Mouse (Mus musculus) liver, embryonic 13.5 days (tissue): ENCODE data around the gene Ift27. TPM values are rescaled to one million over a fixed set of nuclear protein-coding genes. Genes with fewer than 3 reads are reported as not detected.

Experiments used
- ATAC-seq: fragments of 200-750 bp; cut with Nextera tagmentation; 2 replicates; pipeline ENCODE4 v1.8.0; 2017; ENCODE audit warnings: low read depth, mild to moderate bottlenecking, moderate number of reproducible peaks, moderate library complexity
- DNase-seq: peaks from one replicate; pipeline ENCODE4 v3.0.0; 2022
- H3K27ac ChIP-seq: fragments of 300-500 bp; sonication (generic); 2 replicates; pipeline ENCODE4 v1.5.1; 2015; ENCODE audit warnings: moderate library complexity, mild to moderate bottlenecking, inconsistent platforms
- H3K27me3 ChIP-seq: fragments of 300-500 bp; sonication (generic); 2 replicates; pipeline ENCODE4 v1.6.1; 2015; ENCODE audit warnings: mild to moderate bottlenecking, inconsistent platforms
- H3K36me3 ChIP-seq: fragments of 300-500 bp; sonication (generic); 2 replicates; pipeline ENCODE4 v1.6.1; 2015; ENCODE audit warnings: mild to moderate bottlenecking, inconsistent platforms
- H3K4me1 ChIP-seq: fragments of 300-500 bp; sonication (generic); replicated peaks from 2 replicates; pipeline ENCODE4 v1.6.1; 2015; ENCODE audit warnings: inconsistent platforms
- H3K4me2 ChIP-seq: fragments of 300-500 bp; sonication (generic); 2 replicates; pipeline ENCODE4 v1.6.1; 2015; ENCODE audit warnings: inconsistent platforms, mild to moderate bottlenecking, moderate library complexity
- H3K4me3 ChIP-seq: fragments of 300-500 bp; sonication (generic); replicated peaks from 2 replicates; pipeline ENCODE4 v1.5.1; 2015; ENCODE audit warnings: mild to moderate bottlenecking, inconsistent platforms
- H3K9ac ChIP-seq: fragments of 300-500 bp; sonication (generic); 2 replicates; pipeline ENCODE4 v1.6.1; 2015; ENCODE audit warnings: mild to moderate bottlenecking, inconsistent platforms
- H3K9me3 ChIP-seq: fragments of 300-500 bp; sonication (generic); replicated peaks from 2 replicates; pipeline ENCODE4 v1.6.1; 2016; ENCODE audit warnings: inconsistent platforms
- whole genome bisulfite sequencing: fragments of 180-500 bp; shearing (Covaris S2); methylation state at CpG from one replicate; pipeline ENCODE4 v1.1.7; 2015; ENCODE audit not compliant: insufficient replicate concordance; 5-methylcytosine and 5-hydroxymethylcytosine counted together
- polyA plus RNA-seq: library from polyadenylated mRNA; unstranded; fragments of >200 nt; fragmentation: Nextera tagmentation; extraction: Ambion mirVana; gene quantifications from 2 replicates; pipeline ENCODE4 v1.2.1, GENCODE M21; 2015

Gene Ift27
- 45.7 and 45.9 TPM in 2 replicates for polyA plus RNA-seq

DNA sequence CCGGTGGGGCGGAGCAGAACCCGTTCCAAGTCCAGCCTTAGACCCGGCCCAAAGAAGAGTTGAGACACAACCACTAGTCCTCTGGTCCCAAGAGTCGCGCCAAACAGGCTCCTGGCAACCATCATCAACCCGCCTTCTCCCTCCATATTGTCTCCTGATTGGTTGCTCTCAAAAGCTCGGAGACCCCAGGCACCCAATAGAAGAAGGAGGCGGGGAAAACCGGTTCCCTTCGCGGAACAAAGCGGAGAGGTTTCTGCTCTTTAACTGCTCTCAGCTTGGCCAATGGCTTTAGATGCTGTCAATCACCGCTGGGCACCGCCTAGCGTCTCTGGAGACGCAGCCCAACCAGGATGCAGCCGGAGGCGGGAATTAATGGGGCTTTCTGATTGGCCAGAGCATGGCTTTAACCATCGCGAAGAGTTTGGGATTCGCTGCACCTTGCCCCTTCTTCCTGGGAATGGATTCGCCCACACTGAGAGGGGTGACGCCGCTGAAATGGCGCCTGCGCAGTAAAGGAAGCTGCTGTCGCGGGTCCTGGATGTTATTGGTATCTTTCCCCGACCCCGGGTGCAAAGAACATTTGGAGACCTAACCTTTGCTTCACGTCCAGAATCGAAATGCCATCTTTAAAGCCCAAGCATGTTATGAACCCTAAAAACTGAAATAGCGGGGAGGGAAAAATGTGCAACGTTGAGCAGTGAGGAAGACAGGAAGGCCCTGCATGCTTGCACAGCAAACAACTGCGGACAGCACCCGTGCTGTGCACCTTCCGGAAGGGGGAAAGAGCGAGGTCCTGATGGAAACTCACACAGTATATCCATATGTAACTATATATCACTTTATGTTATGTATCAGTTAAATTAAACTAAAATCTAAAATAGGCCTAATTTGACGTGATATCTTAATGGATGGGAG, at the start of gene Ift27:
Ift27 (minus strand) TSS at position 136 of the 915 bp plus-strand sequence.
- 2% methylated on average over 40 of the region's 40 CpGs for WGBS
- Histone ChIP-seq H3K27ac (peak within 1 kb of the TSS; percentile 61), H3K27me3 (no peaks in the 10 kb centered on the region), H3K9ac (peak within 1 kb of the TSS; percentile 84), H3K36me3 (no peaks in the 10 kb centered on the region), H3K4me2 (peak within 1 kb of the TSS; percentile 96), H3K4me1 (peaks cover 32% of the 10 kb centered on the region), H3K9me3 (no peaks in the 10 kb centered on the region), H3K4me3 (peak within 1 kb of the TSS; percentile 80)
- peak; percentile 97 for ATAC-seq
- DNase-seq = peak; percentile 98

DNA sequence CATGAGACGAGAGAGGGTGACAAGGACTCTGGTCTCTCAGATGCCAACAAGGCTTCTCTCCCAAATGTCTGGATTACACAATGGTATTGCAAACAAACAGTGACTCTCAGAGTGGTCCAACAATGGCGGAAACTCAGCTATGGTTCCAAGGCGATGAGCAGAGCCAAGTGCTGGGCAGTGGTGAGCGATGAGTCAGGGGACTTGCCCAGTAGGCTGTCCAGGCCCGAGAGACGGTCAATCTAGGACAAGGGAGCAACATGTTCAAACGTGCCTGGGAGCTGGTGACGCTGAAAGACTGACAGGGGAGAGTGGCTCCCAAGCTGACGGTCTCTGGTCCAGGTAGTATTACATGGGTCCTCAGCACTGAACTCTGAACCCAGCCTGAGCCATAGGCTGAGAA, 41.4 kb upstream of the Ift27 start:
- no peaks in the 10 kb centered on the region for H3K27me3 ChIP-seq
- no peak overlapping the region for H3K9ac ChIP-seq
- H3K4me1 ChIP-seq = no peaks in the 10 kb centered on the region
- H3K9me3 ChIP-seq = no peaks in the 10 kb centered on the region
- WGBS = 68% methylated on average over 9 of the region's 9 CpGs
- H3K27ac ChIP-seq = no peak overlapping the region
- H3K4me3 ChIP-seq = no peak overlapping the region
- no peaks in the 10 kb centered on the region for H3K36me3 ChIP-seq
- DNase-seq (no peak), ATAC-seq (no peak)
- no peak overlapping the region for H3K4me2 ChIP-seq

DNA sequence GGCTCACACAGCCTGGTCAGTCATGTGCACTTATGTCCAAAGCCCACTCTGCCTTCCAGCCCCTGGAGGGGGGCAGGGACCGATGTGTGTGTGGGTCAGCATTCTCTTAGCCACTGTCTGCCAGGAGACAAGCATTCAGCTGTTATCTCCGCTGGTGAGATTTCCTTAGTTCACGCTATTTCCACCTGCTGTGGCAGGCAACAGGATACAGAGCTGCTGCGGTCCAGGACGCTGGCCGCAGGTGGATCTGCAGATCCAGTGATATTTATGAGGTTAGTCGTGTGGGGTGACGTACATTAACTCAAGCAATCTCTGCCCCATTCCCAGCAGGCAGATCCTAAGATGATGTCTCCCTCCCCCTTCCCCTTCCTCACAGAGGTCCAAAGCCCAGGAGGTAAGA, 37.5 kb upstream of the Ift27 start:
- H3K4me3 ChIP-seq = no peak overlapping the region
- H3K27me3 ChIP-seq = peaks cover 8% of the 10 kb centered on the region
- H3K4me2 ChIP-seq = no peak overlapping the region
- ATAC-seq (no peak), DNase-seq (no peak)
- no peak overlapping the region for H3K27ac ChIP-seq
- WGBS = 55% methylated on average over 8 of the region's 8 CpGs
- no peak overlapping the region for H3K9ac ChIP-seq
- no peaks in the 10 kb centered on the region for H3K4me1 ChIP-seq
- no peaks in the 10 kb centered on the region for H3K9me3 ChIP-seq
- no peaks in the 10 kb centered on the region for H3K36me3 ChIP-seq

DNA sequence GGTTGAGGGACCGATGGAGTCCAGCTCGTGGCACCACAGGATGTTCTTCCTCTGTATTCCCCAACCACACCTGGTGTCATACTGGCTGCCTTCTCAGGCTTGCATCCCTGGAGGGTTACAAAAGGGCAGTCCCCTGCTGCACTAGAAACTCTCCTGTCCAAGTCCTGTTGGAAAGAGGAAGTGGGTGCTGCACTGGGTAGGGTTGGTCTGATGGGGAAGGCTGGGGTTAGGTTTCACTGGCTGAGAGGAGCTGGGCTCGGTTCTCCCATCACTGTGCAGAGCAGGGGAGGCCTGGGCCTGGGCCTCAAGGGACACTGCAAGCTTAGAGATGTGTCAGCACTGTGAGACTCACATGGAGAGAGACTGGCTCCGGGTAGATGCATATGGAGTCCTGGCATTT, 36.3 kb upstream of the Ift27 start:
- Histone ChIP-seq H3K9ac (no peak overlapping the region), H3K4me2 (no peak overlapping the region), H3K36me3 (no peaks in the 10 kb centered on the region), H3K27ac (no peak overlapping the region), H3K27me3 (peaks cover 18% of the 10 kb centered on the region), H3K4me3 (no peak overlapping the region), H3K4me1 (no peaks in the 10 kb centered on the region), H3K9me3 (no peaks in the 10 kb centered on the region)
- 48% methylated on average over 4 of the region's 4 CpGs for WGBS
- DNase-seq (no peak), ATAC-seq (no peak)

DNA sequence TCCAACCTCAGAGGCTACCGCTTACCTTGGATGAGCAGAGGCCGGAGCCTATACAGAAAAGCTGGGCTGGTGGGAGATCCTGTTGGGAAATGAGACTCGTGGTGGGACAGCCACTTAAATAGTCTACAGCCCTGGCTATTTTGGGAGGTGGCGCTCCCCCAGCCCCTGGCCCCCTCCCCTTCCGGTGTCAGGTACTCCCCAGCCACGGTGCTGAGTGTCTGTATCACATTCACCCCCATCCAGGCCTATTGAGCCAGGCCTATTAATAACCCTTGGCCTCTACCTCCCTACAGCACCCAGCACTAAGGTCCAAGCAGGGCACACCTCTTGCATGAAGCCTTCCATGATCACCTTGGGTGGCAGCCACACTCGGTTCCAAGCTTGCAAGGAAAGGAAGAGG, 32.4 kb upstream of the Ift27 start, which contains the start of gene Pvalb:
Pvalb (minus strand) TSS at position 89 of the 400 bp plus-strand sequence.
- Histone ChIP-seq H3K36me3 (no peaks in the 10 kb centered on the region), H3K4me3 (no peak within 1 kb of the TSS), H3K9me3 (no peaks in the 10 kb centered on the region), H3K4me2 (no peak within 1 kb of the TSS), H3K27me3 (peaks cover 57% of the 10 kb centered on the region), H3K27ac (no peak within 1 kb of the TSS), H3K4me1 (0 out of 2 replicates have a peak, but pooled peaks cover 4% of the 10 kb centered on the region), H3K9ac (no peak within 1 kb of the TSS)
- 57% methylated on average over 7 of the region's 7 CpGs for WGBS
- ATAC-seq (no peak), DNase-seq (no peak)

GRCm38 (mm10) chr15:78205192-78205591, 31.3 kb upstream of the Ift27 start:
- Histone ChIP-seq H3K9me3 (no peaks in the 10 kb centered on the region), H3K9ac (no peak overlapping the region), H3K4me2 (no peak overlapping the region), H3K4me3 (no peak overlapping the region), H3K27ac (no peak overlapping the region), H3K4me1 (0 out of 2 replicates have a peak, but pooled peaks cover 4% of the 10 kb centered on the region), H3K27me3 (peaks cover 60% of the 10 kb centered on the region), H3K36me3 (no peaks in the 10 kb centered on the region)
- 36% methylated on average over 3 of the region's 3 CpGs for WGBS
- ATAC-seq = no peak
- no peak for DNase-seq

GRCm38 (mm10) chr15:78204053-78204847, 30.3 kb upstream of the Ift27 start:
- DNase-seq (no peak), ATAC-seq (no peak)
- H3K9me3 ChIP-seq = no peaks in the 10 kb centered on the region
- peaks cover 60% of the 10 kb centered on the region for H3K27me3 ChIP-seq
- H3K4me2 ChIP-seq = peak overlapping the region; percentile 35
- 3% methylated on average over 41 of the region's 41 CpGs for WGBS
- H3K27ac ChIP-seq = no peak overlapping the region
- no peaks in the 10 kb centered on the region for H3K36me3 ChIP-seq
- no peak overlapping the region for H3K9ac ChIP-seq
- H3K4me1 ChIP-seq = 0 out of 2 replicates have a peak, but pooled peaks cover 4% of the 10 kb centered on the region
- 0 out of 2 replicates have a peak overlapping the region, but pooled peaks have one; percentile 18 for H3K4me3 ChIP-seq

DNA sequence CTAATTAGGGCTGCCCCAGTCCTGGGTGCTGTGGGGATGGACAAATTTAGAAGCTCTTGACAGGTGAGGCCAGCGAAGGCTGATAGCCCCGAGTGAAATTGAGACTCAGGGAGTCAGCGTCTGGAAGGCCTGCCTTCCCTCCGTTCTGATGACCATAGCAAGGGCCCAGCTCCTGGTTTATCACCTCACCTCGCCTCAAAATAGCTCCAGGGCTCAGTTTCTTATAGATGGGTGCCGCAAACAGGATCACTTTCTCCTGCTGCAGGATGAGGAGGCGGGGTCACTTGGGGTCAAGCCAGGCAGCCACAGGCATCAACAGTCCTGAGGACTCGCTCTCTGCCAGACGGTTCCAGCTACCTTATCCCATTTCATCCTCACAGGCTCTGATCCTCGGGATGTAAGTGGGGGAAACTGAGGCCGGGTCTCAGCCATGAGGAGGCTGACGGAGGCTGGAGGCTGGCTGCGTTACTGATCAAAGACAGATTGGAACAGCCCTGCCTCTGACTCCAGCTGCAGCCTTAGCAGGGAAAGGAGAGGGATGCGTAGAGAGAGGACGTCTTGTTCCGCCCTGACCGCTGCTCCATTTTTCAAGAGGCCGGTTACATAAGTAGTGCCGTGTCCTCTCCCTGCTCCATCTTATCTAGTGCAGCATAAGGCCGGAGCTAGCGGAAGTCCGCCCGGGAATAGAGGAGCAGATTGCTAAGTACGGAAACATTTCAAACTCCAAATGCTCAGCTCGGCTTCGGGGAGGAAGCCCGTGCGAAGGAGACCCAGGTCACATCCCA, 21.4 kb upstream of the Ift27 start:
- Histone ChIP-seq H3K27ac (no peak overlapping the region), H3K9ac (no peak overlapping the region), H3K27me3 (no peaks in the 10 kb centered on the region), H3K4me2 (no peak overlapping the region), H3K4me3 (no peak overlapping the region), H3K4me1 (no peaks in the 10 kb centered on the region), H3K9me3 (no peaks in the 10 kb centered on the region), H3K36me3 (no peaks in the 10 kb centered on the region)
- 60% methylated on average over 28 of the region's 28 CpGs for whole genome bisulfite sequencing
- DNase-seq = no peak
- no peak for ATAC-seq

- 55% methylated on average over 3 of the region's 3 CpGs for WGBS
- Histone ChIP-seq H3K4me2 (no peak overlapping the region), H3K27ac (no peak overlapping the region), H3K9ac (no peak overlapping the region), H3K27me3 (0 out of 2 replicates have a peak, but pooled peaks cover 4% of the 10 kb centered on the region), H3K4me3 (no peak overlapping the region), H3K9me3 (no peaks in the 10 kb centered on the region), H3K4me1 (no peaks in the 10 kb centered on the region), H3K36me3 (no peaks in the 10 kb centered on the region)
- DNase-seq = no peak
- no peak for ATAC-seq
Measured at GRCm38 (mm10) chr15:78194320-78194719, 20.4 kb upstream of the Ift27 start.

GRCm38 (mm10) chr15:78189636-78190035, 15.7 kb upstream of the Ift27 start:
- no peak overlapping the region for H3K4me2 ChIP-seq
- H3K9ac ChIP-seq = no peak overlapping the region
- 74% methylated on average over 7 of the region's 7 CpGs for WGBS
- no peak for ATAC-seq
- no peak overlapping the region for H3K4me3 ChIP-seq
- H3K27me3 ChIP-seq = 0 out of 2 replicates have a peak, but pooled peaks cover 4% of the 10 kb centered on the region
- H3K36me3 ChIP-seq = no peaks in the 10 kb centered on the region
- DNase-seq = no peak
- no peak overlapping the region for H3K27ac ChIP-seq
- no peaks in the 10 kb centered on the region for H3K4me1 ChIP-seq
- no peaks in the 10 kb centered on the region for H3K9me3 ChIP-seq
